Mouse (Mus musculus) central nervous system, embryonic 14 days (tissue): ENCODE measurements around the gene Gm11168. TPM values are rescaled to one million over a fixed set of nuclear protein-coding genes. Genes with fewer than 3 reads are reported as not detected.

Experiments
- polyA plus RNA-seq: library from polyadenylated mRNA; depleted of rRNA; stranded (reverse); fragments of >200 nt; gene quantifications from 2 replicates; pipeline ENCODE4 v1.2.3, GENCODE M21; 2012; rRNA removed

Gene Gm11168
- polyA plus RNA-seq = not detected in 2 replicates

GRCm38 (mm10) chr9:3002794-3003396 lies at the start of gene Gm11168:
TSS of gene Gm11168 (plus strand) at chr9:3003346.

DNA sequence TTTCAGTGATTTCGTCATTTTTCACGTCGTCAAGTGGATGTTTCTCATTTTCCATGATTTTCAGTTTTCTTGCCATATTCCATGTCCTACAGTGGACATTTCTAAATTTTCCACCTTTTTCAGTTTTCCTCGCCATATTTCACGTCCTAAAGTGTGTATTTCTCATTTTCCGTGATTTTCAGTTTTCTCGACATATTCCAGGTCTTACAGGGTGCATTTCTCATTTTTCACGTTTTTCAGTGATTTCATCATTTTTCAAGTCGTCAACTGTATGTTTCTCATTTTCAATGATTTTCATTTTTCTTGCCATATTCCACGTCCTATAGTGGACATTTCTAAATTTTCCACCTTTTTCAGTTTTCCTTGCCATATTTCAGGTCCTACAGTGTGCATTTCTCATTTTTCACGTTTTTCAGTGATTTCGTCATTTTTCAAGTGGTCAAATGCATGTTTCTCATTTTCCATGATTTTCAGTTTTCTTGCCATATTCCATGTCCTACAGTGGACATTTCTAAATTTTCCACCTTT lies 2.6 kb upstream of the Gm11168 start, which contains the start of gene Gm10722:
Gene Gm10722 (plus strand): TSS at position 478 of the 528 bp plus-strand sequence.

GRCm38 (mm10) chr9:3012733-3013279 lies 9.7 kb downstream of the Gm11168 start, which contains the start of gene Gm10721:
TSS of gene Gm10721 (plus strand) at chr9:3013140.

GRCm38 (mm10) chr9:3015354-3015753 lies 12.2 kb downstream of the Gm11168 start, which contains the start of gene Gm10720:
TSS of gene Gm10720 (plus strand) at chr9:3015654.

DNA sequence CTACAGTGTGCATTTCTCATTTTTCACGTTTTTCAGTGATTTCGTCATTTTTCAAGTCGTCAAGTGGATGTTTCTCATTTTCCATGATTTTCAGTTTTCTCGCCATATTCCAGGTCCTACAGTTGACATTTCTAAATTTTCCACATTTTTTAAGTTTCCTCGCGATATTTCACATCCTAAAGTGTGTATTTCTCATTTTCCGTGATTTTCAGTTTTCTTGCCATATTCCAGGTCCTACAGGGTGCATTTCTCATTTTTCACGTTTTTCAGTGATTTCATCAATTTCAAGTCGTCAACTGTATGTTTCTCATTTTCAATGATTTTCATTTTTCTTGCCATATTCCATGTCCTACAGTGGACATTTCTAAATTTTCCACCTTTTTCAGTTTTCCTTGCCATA lies 14.0 kb downstream of the Gm11168 start, which contains the start of gene Gm10719:
Gene Gm10719 (plus strand): TSS at position 301 of the 400 bp plus-strand sequence.

GRCm38 (mm10) chr9:3023312-3023984 lies 20.3 kb downstream of the Gm11168 start, which contains the start of gene Gm10718:
TSS of gene Gm10718 (plus strand) at chr9:3023547.

GRCm38 (mm10) chr9:3024912-3025467 lies 21.8 kb downstream of the Gm11168 start, which contains the start of gene Gm10717:
TSS of gene Gm10717 (plus strand) at chr9:3025417.

DNA sequence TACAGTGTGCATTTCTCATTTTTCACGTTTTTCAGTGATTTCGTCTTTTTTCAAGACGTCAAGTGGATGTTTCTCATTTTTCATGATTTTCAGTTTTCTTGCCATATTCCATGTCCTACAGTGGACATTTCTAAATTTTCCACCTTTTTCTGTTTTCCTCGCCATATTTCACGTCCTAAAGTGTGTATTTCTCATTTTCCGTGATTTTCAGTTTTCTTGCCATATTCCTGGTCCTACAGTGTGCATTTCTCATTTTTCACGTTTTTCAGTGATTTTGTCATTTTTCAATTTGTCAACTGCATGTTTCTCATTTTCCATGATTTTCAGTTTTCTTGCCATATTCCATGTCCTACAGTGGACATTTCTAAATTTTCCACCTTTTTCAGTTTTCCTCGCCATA lies 31.2 kb downstream of the Gm11168 start, which contains the start of gene Gm17535:
Gene Gm17535 (plus strand): TSS at position 301 of the 400 bp plus-strand sequence.

GRCm38 (mm10) chr9:3036577-3036976 lies 33.4 kb downstream of the Gm11168 start, which contains the start of gene Gm10715:
TSS of gene Gm10715 (plus strand) at chr9:3036877.

Other genes starting within 250 kb of the Gm11168 start
- gene Gm10722, start 2.4 kb upstream of the Gm11168 start, polyA plus RNA-seq = not detected in 2 replicates
- 0.22 TPM in 1 of 2 replicates, not detected in the other for gene Gm10721, start 9.8 kb downstream of the Gm11168 start, polyA plus RNA-seq
- gene Gm10720, start 12.3 kb downstream of the Gm11168 start, polyA plus RNA-seq = not detected in 2 replicates
- gene Gm10719, start 14.1 kb downstream of the Gm11168 start, polyA plus RNA-seq = 0.25 and 0.35 TPM in 2 replicates
- 0.38 and 0.44 TPM in 2 replicates for gene Gm10718, start 20.2 kb downstream of the Gm11168 start, polyA plus RNA-seq
- gene Gm10717, start 22.1 kb downstream of the Gm11168 start, polyA plus RNA-seq = 0.11 TPM in 1 of 2 replicates, not detected in the other
- gene Gm17535, start 31.3 kb downstream of the Gm11168 start, polyA plus RNA-seq = not detected in 2 replicates
- not detected in 2 replicates for gene Gm10715, start 33.5 kb downstream of the Gm11168 start, polyA plus RNA-seq